Comparison of ENCODE assay signal across 16 mouse cellular contexts in genomic region chr11:96465426-96466056, GRCm38 (mm10). TPM values are rescaled to one million over a fixed set of nuclear protein-coding genes. Genes with fewer than 3 reads are reported as not detected.
DNase-seq lines count a peak whose midpoint lies in the region; ATAC-seq and TF ChIP-seq lines count a peak whose summit lies in the region.
"Had no signal": no experiment of that assay in that cellular context is flagged by ENCODE, and none has a peak within 500 bp of the region (broad histone marks: within the 10 kb centered on the region; RNA-seq: fewer than 3 reads in every experiment).

No protein-coding gene starts in this region.

- DNase-seq in heart, adult 18-20 months = no peak
- DNase-seq in midbrain, embryonic 11.5 days (ENCODE audit: low spot score, missing footprints) = peak; percentile 80
- peak; percentile 24 for DNase-seq in CD4-positive helper T cell, adult 2 months (ENCODE audit: low read depth, low spot score)
- DNase-seq in brain, embryonic 14.5 days (ENCODE audit: low read depth) = peak; percentile 62
- no peak for DNase-seq in urinary bladder, adult 2 months (ENCODE audit: low spot score)
- no peak for DNase-seq in hindbrain, embryonic 10.5 days (ENCODE audit: low spot score)
- DNase-seq: adrenal gland, postnatal 25 days; gastrocnemius, postnatal 10 days; kidney, adult 9 months; kidney, postnatal 4 days; midbrain, embryonic 14.5 days had no signal

- peaks cover 30% of the 10 kb centered on the region for H3K4me1 ChIP-seq in heart, embryonic 13.5 days
- peaks cover 18% of the 10 kb centered on the region for H3K4me1 ChIP-seq in midbrain, embryonic 11.5 days (ENCODE audit: control insufficient read depth, insufficient read depth, low read length)
- H3K4me1 ChIP-seq in midbrain, embryonic 15.5 days = peaks cover 48% of the 10 kb centered on the region
- H3K4me1 ChIP-seq in hindbrain, embryonic 10.5 days (replicated peaks) = peaks cover 35% of the 10 kb centered on the region

- H3K9ac ChIP-seq in heart, embryonic 13.5 days = no peak overlapping the region
- no peak overlapping the region for H3K9ac ChIP-seq in midbrain, embryonic 11.5 days (ENCODE audit: low read length)
- no peak overlapping the region for H3K9ac ChIP-seq in midbrain, embryonic 15.5 days
- H3K9ac ChIP-seq: lung, embryonic 15.5 days had no signal

- no peak for ATAC-seq in heart, embryonic 13.5 days (ENCODE audit: extremely low read depth, insufficient number of reproducible peaks, low FRiP score, low TSS enrichment)
- no peak for ATAC-seq in midbrain, embryonic 11.5 days (ENCODE audit: low FRiP score)
- no peak for ATAC-seq in midbrain, embryonic 15.5 days (replicated peaks)
- ATAC-seq: inflammation-experienced regulatory T-cells, adult 6 months had no signal

- no peak overlapping the region for H3K4me3 ChIP-seq in heart, embryonic 13.5 days
- H3K4me3 ChIP-seq in midbrain, embryonic 11.5 days (ENCODE audit: low read depth, low read length) = no peak overlapping the region
- no peak overlapping the region for H3K4me3 ChIP-seq in midbrain, embryonic 15.5 days
- no peak overlapping the region for H3K4me3 ChIP-seq in hindbrain, embryonic 10.5 days

- no peak for TF ChIP-seq CTCF in brain, embryonic 14.5 days (IDR thresholded peaks at IDR 0.05; ENCODE audit: borderline replicate concordance, extremely low read depth, insufficient read depth, insufficient read length)

- peak overlapping the region; percentile 75 for H3K4me2 ChIP-seq in heart, embryonic 13.5 days
- H3K4me2 ChIP-seq in midbrain, embryonic 11.5 days = no peak overlapping the region
- no peak overlapping the region for H3K4me2 ChIP-seq in midbrain, embryonic 15.5 days

- TF ChIP-seq POLR2A in brain, embryonic 14.5 days (IDR thresholded peaks at IDR 0.05; ENCODE audit: borderline replicate concordance, extremely low read depth, insufficient read depth, insufficient read length, poor library complexity, severe bottlenecking) = no peak

- no peaks in the 10 kb centered on the region for H3K9me3 ChIP-seq in heart, embryonic 13.5 days
- no peaks in the 10 kb centered on the region for H3K9me3 ChIP-seq in midbrain, embryonic 11.5 days (ENCODE audit: control insufficient read depth, low read length)
- no peaks in the 10 kb centered on the region for H3K9me3 ChIP-seq in midbrain, embryonic 15.5 days
- H3K9me3 ChIP-seq in hindbrain, embryonic 10.5 days = no peaks in the 10 kb centered on the region
- H3K9me3 ChIP-seq: lung, embryonic 15.5 days had no signal

- WGBS in heart, embryonic 13.5 days = 66% methylated on average over 10 of the region's 10 CpGs
- WGBS in midbrain, embryonic 11.5 days = 87% methylated on average over 10 of the region's 10 CpGs
- 75% methylated on average over 10 of the region's 10 CpGs for WGBS in midbrain, embryonic 15.5 days
- WGBS in hindbrain, embryonic 10.5 days = 91% methylated on average over 10 of the region's 10 CpGs

- no peaks in the 10 kb centered on the region for H3K36me3 ChIP-seq in heart, embryonic 13.5 days
- H3K36me3 ChIP-seq in midbrain, embryonic 11.5 days (ENCODE audit: control insufficient read depth, insufficient read depth, low read length) = no peaks in the 10 kb centered on the region
- no peaks in the 10 kb centered on the region for H3K36me3 ChIP-seq in midbrain, embryonic 15.5 days (replicated peaks)
- H3K36me3 ChIP-seq in hindbrain, embryonic 10.5 days = no peaks in the 10 kb centered on the region
- H3K36me3 ChIP-seq: lung, embryonic 15.5 days had no signal

- H3K27ac ChIP-seq in heart, embryonic 13.5 days (replicated peaks) = no peak overlapping the region
- H3K27ac ChIP-seq in midbrain, embryonic 11.5 days (ENCODE audit: low read depth, low read length) = no peak overlapping the region
- no peak overlapping the region for H3K27ac ChIP-seq in midbrain, embryonic 15.5 days
- no peak overlapping the region for H3K27ac ChIP-seq in hindbrain, embryonic 10.5 days
- H3K27ac ChIP-seq: lung, embryonic 15.5 days had no signal

- peaks cover 63% of the 10 kb centered on the region for H3K27me3 ChIP-seq in heart, embryonic 13.5 days (replicated peaks)
- peaks cover 15% of the 10 kb centered on the region; the same call in 1 of the 2 replicates for H3K27me3 ChIP-seq in midbrain, embryonic 11.5 days (ENCODE audit: control insufficient read depth, insufficient read depth, low read length)
- no peaks in the 10 kb centered on the region for H3K27me3 ChIP-seq in midbrain, embryonic 15.5 days (replicated peaks)
- peaks cover 54% of the 10 kb centered on the region for H3K27me3 ChIP-seq in hindbrain, embryonic 10.5 days (ENCODE audit: insufficient read depth, poor library complexity, severe bottlenecking)

RNA-seq across cellular contexts. Expression of gene Skap1, which starts 1.1 kb away (rescaled TPM):
- polyA plus RNA-seq in heart, embryonic 13.5 days (2015; fragmentation: Nextera tagmentation; extraction: Ambion mirVana) = 0.33 and 1.1 TPM in 2 replicates
- total RNA-seq in heart, adult 18-20 months (2021) = 1 to 10 TPM in 1 of 2 experiments, not detected in 1; 2.3 TPM
- 1.2 and 1.3 TPM in 2 replicates for polyA plus RNA-seq in midbrain, embryonic 11.5 days (2014; fragmentation: Nextera tagmentation; extraction: Ambion mirVana)
- polyA plus RNA-seq in midbrain, embryonic 15.5 days (2015; fragmentation: Nextera tagmentation; extraction: Ambion mirVana) = 3.0 and 3.8 TPM in 2 replicates
- polyA plus RNA-seq in brain, embryonic 14.5 days (2012; rRNA removed) = 1.9 and 2.3 TPM in 2 replicates
- polyA plus RNA-seq in urinary bladder, adult 2 months (2012; rRNA removed) = 2.7 and 3.3 TPM in 2 replicates
- polyA plus RNA-seq in hindbrain, embryonic 10.5 days (2016; fragmentation: Nextera tagmentation; extraction: Ambion mirVana) = 0.61 and 1.3 TPM in 2 replicates
- total RNA-seq: CH12.LX had no signal

Comparison
In these comparisons a context has a peak if more than half of its experiments do, and no peak if none do; other contexts are left out.
1. DNase-seq: peak in midbrain, embryonic 11.5 days (single experiment), CD4-positive helper T cell, adult 2 months (single experiment) and brain, embryonic 14.5 days (single experiment); none in heart, adult 18-20 months (0 of 2), urinary bladder, adult 2 months (single experiment) and hindbrain, embryonic 10.5 days (single experiment).